In the genomic region with DNA sequence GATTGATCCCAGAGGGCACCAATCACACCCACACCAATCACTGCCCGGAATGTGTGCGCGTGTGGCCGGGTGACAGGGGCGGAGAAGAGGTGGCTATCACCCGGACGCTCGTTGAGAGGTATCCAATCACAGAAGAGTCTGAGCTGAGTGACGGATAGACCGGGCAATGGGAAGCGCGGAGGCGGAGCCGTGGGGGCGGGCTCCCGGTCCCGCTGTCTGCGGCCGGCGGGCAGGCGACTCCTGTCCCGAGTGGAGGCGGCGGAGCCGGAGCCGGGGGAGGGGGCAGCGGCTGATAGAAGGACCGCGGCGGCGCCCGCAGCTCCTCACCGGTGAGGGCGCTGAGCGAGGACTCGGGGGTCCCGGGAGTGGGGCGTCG, we compare ENCODE assay signal across 8 mouse cellular contexts. TPM values are rescaled to one million over a fixed set of nuclear protein-coding genes. Genes with fewer than 3 reads are reported as not detected.
DNase-seq lines count a peak whose midpoint lies in the region; ATAC-seq and TF ChIP-seq lines count a peak whose summit lies in the region.

Gene Dnajb5, plus strand, starts transcription at position 139 of the 376 bp plus-strand sequence.

- peak within 1 kb of the TSS; percentile 99 for H3K9ac ChIP-seq in forebrain, embryonic 16.5 days (replicated peaks; ENCODE audit: low read depth, low read length)
- H3K9ac ChIP-seq in lung, embryonic 14.5 days, result peak within 1 kb of the TSS; percentile 93

- H3K27ac ChIP-seq in forebrain, embryonic 16.5 days (ENCODE audit: low read length), result peak within 1 kb of the TSS; percentile 98
- H3K27ac ChIP-seq in layer of hippocampus, adult 2 months, result peak within 1 kb of the TSS; percentile 96
- peak within 1 kb of the TSS; percentile 90 for H3K27ac ChIP-seq in lung, embryonic 14.5 days (ENCODE audit: low read depth)
- peak within 1 kb of the TSS; percentile 96 for H3K27ac ChIP-seq in olfactory bulb, adult 2 months (ENCODE audit: insufficient read depth, low read depth, low read length)
- H3K27ac ChIP-seq in thymus, adult 2 months (ENCODE audit: control insufficient read depth, insufficient read depth, low read length), result peak within 1 kb of the TSS; percentile 58; the same call in 1 of the 2 replicates

- H3K9me3 ChIP-seq in G1E (replicated peaks), result no peaks in the 10 kb centered on the region
- no peaks in the 10 kb centered on the region for H3K9me3 ChIP-seq in forebrain, embryonic 16.5 days (ENCODE audit: control insufficient read depth, low read length)
- no peaks in the 10 kb centered on the region for H3K9me3 ChIP-seq in lung, embryonic 14.5 days (ENCODE audit: low read depth, low read length)

- peaks cover 5% of the 10 kb centered on the region for H3K36me3 ChIP-seq in G1E (replicated peaks)
- H3K36me3 ChIP-seq in forebrain, embryonic 16.5 days (ENCODE audit: control insufficient read depth, insufficient read depth), result 0 out of 2 replicates have a peak, but pooled peaks cover 2% of the 10 kb centered on the region
- no peaks in the 10 kb centered on the region for H3K36me3 ChIP-seq in lung, embryonic 14.5 days (ENCODE audit: insufficient read depth)
- no peaks in the 10 kb centered on the region for H3K36me3 ChIP-seq in thymus, adult 2 months (ENCODE audit: control insufficient read depth, insufficient read depth, low read length)

- H3K27me3 ChIP-seq in G1E (ENCODE audit: insufficient read depth, low read length), result peaks cover 20% of the 10 kb centered on the region
- H3K27me3 ChIP-seq in forebrain, embryonic 16.5 days (replicated peaks; ENCODE audit: control insufficient read depth, insufficient read depth, low read length), result no peaks in the 10 kb centered on the region
- H3K27me3 ChIP-seq in lung, embryonic 14.5 days (ENCODE audit: insufficient read depth, low read length), result no peaks in the 10 kb centered on the region
- H3K27me3 ChIP-seq in thymus, adult 2 months (ENCODE audit: control insufficient read depth, insufficient read depth, low read length), result no peaks in the 10 kb centered on the region

- peak; percentile 99 for ATAC-seq in G1E (ENCODE audit: extremely low read depth, insufficient number of reproducible peaks, low FRiP score, poor library complexity, severe bottlenecking)
- peak; percentile 93 for ATAC-seq in forebrain, embryonic 16.5 days
- peak; percentile 98 for ATAC-seq in lung, embryonic 14.5 days (ENCODE audit: insufficient read depth)

- peak within 1 kb of the TSS; percentile 75 for H3K4me3 ChIP-seq in G1E (ENCODE audit: low read depth, low read length)
- peak within 1 kb of the TSS; percentile 89 for H3K4me3 ChIP-seq in forebrain, embryonic 16.5 days (replicated peaks; ENCODE audit: low read length)
- H3K4me3 ChIP-seq in layer of hippocampus, adult 2 months, result peak within 1 kb of the TSS; percentile 63
- H3K4me3 ChIP-seq in lung, embryonic 14.5 days (ENCODE audit: low read depth, low read length), result peak within 1 kb of the TSS; percentile 65
- H3K4me3 ChIP-seq in olfactory bulb, adult 2 months (ENCODE audit: insufficient read depth, low read depth, low read length), result peak within 1 kb of the TSS; percentile 79
- H3K4me3 ChIP-seq in thymus, adult 2 months (ENCODE audit: control insufficient read depth, insufficient read depth, low read length), result peak within 1 kb of the TSS; percentile 84

- intact Hi-C loops in heart, postnatal 36 days (cut with DNase I), result no loop called here

- DNase-seq in G1E (ENCODE audit: low spot score), result peak; percentile 99
- peak; percentile 99 for DNase-seq in cerebellum, adult 18-20 months
- peak; percentile 99 for DNase-seq in heart, postnatal 36 days
- DNase-seq in layer of hippocampus, adult 2 months (ENCODE audit: low spot score in 2 of 2), result peak; percentile 97 to 99
- peak; percentile 96 for DNase-seq in lung, embryonic 14.5 days
- peak; percentile 97 for DNase-seq in thymus, adult 2 months

- no peak for TF ChIP-seq CTCF in G1E (IDR thresholded peaks at IDR 0.05; ENCODE audit: low read depth, low read length)
- no peak for TF ChIP-seq CTCF in layer of hippocampus, adult 2 months (conservative IDR thresholded peaks at IDR 0.05)
- no peak for TF ChIP-seq CTCF in lung, embryonic 14.5 days (IDR thresholded peaks at IDR 0.05; ENCODE audit: low read depth)
- TF ChIP-seq CTCF in olfactory bulb, adult 2 months (IDR thresholded peaks at IDR 0.05; ENCODE audit: insufficient read depth, low read depth, low read length), result no peak
- no peak; the same call in 1 of the 2 replicates for TF ChIP-seq CTCF in thymus, adult 2 months (IDR thresholded peaks at IDR 0.05; ENCODE audit: borderline replicate concordance, control insufficient read depth, extremely low read depth, insufficient read depth, low read length, poor library complexity)

- peak; percentile 92 for TF ChIP-seq POLR2A in olfactory bulb, adult 2 months (IDR thresholded peaks at IDR 0.05; ENCODE audit: insufficient read depth, low read depth, low read length)
- TF ChIP-seq POLR2A in thymus, adult 2 months (IDR thresholded peaks at IDR 0.05; ENCODE audit: control insufficient read depth, extremely low read depth, insufficient read depth, low read length, poor library complexity), result no peak

- peak within 1 kb of the TSS; percentile 89 for H3K4me2 ChIP-seq in forebrain, embryonic 16.5 days (ENCODE audit: low read length)
- peak within 1 kb of the TSS; percentile 75 for H3K4me2 ChIP-seq in lung, embryonic 14.5 days

- H3K4me1 ChIP-seq in G1E (ENCODE audit: insufficient read depth, low read depth, low read length), result peaks cover 70% of the 10 kb centered on the region
- H3K4me1 ChIP-seq in forebrain, embryonic 16.5 days (replicated peaks; ENCODE audit: control insufficient read depth, insufficient read depth, low read length), result peaks cover 78% of the 10 kb centered on the region
- H3K4me1 ChIP-seq in lung, embryonic 14.5 days (ENCODE audit: insufficient read depth), result peaks cover 6% of the 10 kb centered on the region; the same call in 1 of the 2 replicates
- peaks cover 36% of the 10 kb centered on the region for H3K4me1 ChIP-seq in olfactory bulb, adult 2 months (ENCODE audit: control insufficient read depth, insufficient read depth, low read length)
- H3K4me1 ChIP-seq in thymus, adult 2 months (replicated peaks; ENCODE audit: control insufficient read depth, insufficient read depth, low read length), result peaks cover 23% of the 10 kb centered on the region

- WGBS in forebrain, embryonic 16.5 days, result 0% methylated on average over 39 of the region's 39 CpGs
- WGBS in lung, embryonic 14.5 days, result under 1% methylated on average over 39 of the region's 39 CpGs
- WGBS in olfactory bulb, adult 2 months, result 1% methylated on average over 38 of the region's 39 CpGs
- WGBS in thymus, adult 2 months, result 1% methylated on average over 39 of the region's 39 CpGs

RNA-seq across cellular contexts. Expression of gene Dnajb5, which starts in this region (rescaled TPM):
- total RNA-seq in G1E (2014; fragmentation: Nextera tagmentation) (4.1 and 7.5 TPM in 2 replicates), G1E (2017) (1.3 and 1.5 TPM in 2 replicates)
- 1.2 and 1.4 TPM in 2 replicates for polyA plus RNA-seq in G1E (2012)
- 56.0 and 82.4 TPM in 2 replicates for polyA plus RNA-seq in forebrain, embryonic 16.5 days (2015; fragmentation: Nextera tagmentation; extraction: Ambion mirVana)
- 10 to 100 TPM; 70.6 to 92.4 TPM for total RNA-seq in heart, postnatal 36 days (2021)
- total RNA-seq in layer of hippocampus, adult 2 months (2021), result 100 to 1,000 TPM; 187 to 211 TPM
- polyA plus RNA-seq in lung, embryonic 14.5 days (2014; fragmentation: Nextera tagmentation; extraction: Ambion mirVana), result 6.3 and 6.9 TPM in 2 replicates
- polyA plus RNA-seq in olfactory bulb, adult 2 months (2012; ENCODE audit: insufficient read depth, insufficient read length, low replicate concordance, missing spikeins), result 176 TPM in 1 of 2 replicates, not detected in the other
- polyA plus RNA-seq in thymus, adult 2 months (2012; rRNA removed), result 9.1 and 12.6 TPM in 2 replicates

Comparison
In these comparisons a context has a peak if more than half of its experiments do, and no peak if none do; other contexts are left out.
1. Peak in every context shown above with its lines: DNase-seq, ATAC-seq, H3K4me3 ChIP-seq and H3K27ac ChIP-seq.
2. RNA of gene Dnajb5 (total RNA-seq): 187 to 211 TPM in layer of hippocampus, adult 2 months and 70.6 to 92.4 TPM in heart, postnatal 36 days; 1.3 to 7.5 TPM in G1E; every median in the first group is over 4 times any median in the second.